Mouse (Mus musculus) stomach, embryonic 16.5 days (tissue): ENCODE results near the gene Ucp3. TPM values are rescaled to one million over a fixed set of nuclear protein-coding genes. Genes with fewer than 3 reads are reported as not detected.

Experiments
- ATAC-seq: fragments of 200-750 bp; cut with Nextera tagmentation; 2 replicates; pipeline ENCODE4 v1.8.0; 2017; ENCODE audit warnings: moderate number of reproducible peaks, moderate TSS enrichment; ENCODE audit not compliant: insufficient read depth, low FRiP score
- H3K27ac ChIP-seq: fragments of 300-500 bp; sonication (generic); 2 replicates; pipeline ENCODE4 v1.5.1; 2014; ENCODE audit warnings: low read length
- H3K27me3 ChIP-seq: fragments of 300-500 bp; sonication (generic); 2 replicates; pipeline ENCODE4 v1.6.1; 2014; ENCODE audit warnings: low read length, control low read depth, mixed read lengths; ENCODE audit not compliant: control insufficient read depth, insufficient read depth
- H3K36me3 ChIP-seq: fragments of 300-500 bp; sonication (generic); 2 replicates; pipeline ENCODE4 v1.6.1; 2014; ENCODE audit warnings: low read length; ENCODE audit not compliant: control insufficient read depth, insufficient read depth
- H3K4me1 ChIP-seq: fragments of 300-500 bp; sonication (generic); 2 replicates; pipeline ENCODE4 v1.6.1; 2014; ENCODE audit warnings: low read length, control low read depth, mixed read lengths; ENCODE audit not compliant: control insufficient read depth, insufficient read depth
- H3K4me2 ChIP-seq: fragments of 300-500 bp; sonication (generic); 2 replicates; pipeline ENCODE4 v1.6.1; 2014; ENCODE audit warnings: low read depth, low read length, mixed read lengths
- H3K4me3 ChIP-seq: fragments of 300-500 bp; sonication (generic); replicated peaks from 2 replicates; pipeline ENCODE4 v1.5.1; 2014; ENCODE audit warnings: mild to moderate bottlenecking, low read length
- H3K9ac ChIP-seq: fragments of 300-500 bp; sonication (generic); 2 replicates; pipeline ENCODE4 v1.6.1; 2014; ENCODE audit warnings: low read length
- H3K9me3 ChIP-seq: fragments of 300-500 bp; sonication (generic); replicated peaks from 2 replicates; pipeline ENCODE4 v1.6.1; 2016; ENCODE audit warnings: low read length, control low read depth; ENCODE audit not compliant: control insufficient read depth
- WGBS: fragments of 180-500 bp; shearing (Covaris S2); extraction: QIAGEN DNeasy Blood & Tissue Kit; methylation state at CpG from one replicate; pipeline ENCODE4 v1.1.7; 2014; 5-methylcytosine and 5-hydroxymethylcytosine counted together
- polyA plus RNA-seq: library from polyadenylated mRNA; unstranded; fragments of >200 nt; fragmentation: Nextera tagmentation; extraction: Ambion mirVana; gene quantifications from 2 replicates; pipeline ENCODE4 v1.2.1, GENCODE M21; 2015

The Ucp3 gene
- polyA plus RNA-seq, 1 experiment from 2014 or later = 0.10 TPM

- H3K36me3 ChIP-seq = peaks cover 19% of the 10 kb centered on the region; the same call in 1 of the 2 replicates
These were observed 14.6 kb upstream of the Ucp3 start for GRCm38 (mm10) chr7:100458153-100458552.

GRCm38 (mm10) chr7:100459862-100460261 lies 12.9 kb upstream of the Ucp3 start:
- no peak overlapping the region for H3K9ac ChIP-seq
- no peak overlapping the region for H3K4me3 ChIP-seq
- H3K27ac ChIP-seq = no peak overlapping the region
- WGBS = 95% methylated on average over 3 of the region's 3 CpGs
- no peak for ATAC-seq
- H3K9me3 ChIP-seq = no peaks in the 10 kb centered on the region
- H3K4me1 ChIP-seq = peaks cover 10% of the 10 kb centered on the region; the same call in 1 of the 2 replicates
- H3K4me2 ChIP-seq = no peak overlapping the region
- H3K36me3 ChIP-seq = peaks cover 16% of the 10 kb centered on the region; the same call in 1 of the 2 replicates
- H3K27me3 ChIP-seq = no peaks in the 10 kb centered on the region

More at GRCm38 (mm10) chr7:100458153-100458552, 14.6 kb upstream of the Ucp3 start:
- no peak overlapping the region for H3K4me2 ChIP-seq
- H3K9me3 ChIP-seq = no peaks in the 10 kb centered on the region
- H3K27me3 ChIP-seq = no peaks in the 10 kb centered on the region
- 45% methylated on average over 1 of the region's 1 CpGs for WGBS
- H3K4me3 ChIP-seq = no peak overlapping the region
- H3K27ac ChIP-seq = no peak overlapping the region
- H3K4me1 ChIP-seq = peaks cover 4% of the 10 kb centered on the region; the same call in 1 of the 2 replicates
- H3K9ac ChIP-seq = no peak overlapping the region
- peak; percentile 78; the same call in 1 of the 2 replicates for ATAC-seq

- Histone ChIP-seq H3K4me2 (no peak overlapping the region), H3K27ac (no peak overlapping the region), H3K4me3 (no peak overlapping the region), H3K36me3 (peaks cover 3% of the 10 kb centered on the region; the same call in 1 of the 2 replicates), H3K4me1 (peaks cover 26% of the 10 kb centered on the region), H3K9me3 (no peaks in the 10 kb centered on the region), H3K9ac (no peak overlapping the region), H3K27me3 (no peaks in the 10 kb centered on the region)
- ATAC-seq = no peak
- WGBS = 82% methylated on average over 6 of the region's 6 CpGs
These were observed 11.1 kb upstream of the Ucp3 start for GRCm38 (mm10) chr7:100461621-100462151.

GRCm38 (mm10) chr7:100463194-100463593 lies 9.6 kb upstream of the Ucp3 start:
- 54% methylated on average over 9 of the region's 9 CpGs for WGBS
- H3K4me2 ChIP-seq = no peak overlapping the region
- ATAC-seq = no peak
- H3K27me3 ChIP-seq = no peaks in the 10 kb centered on the region
- peak overlapping the region; percentile 25; the same call in 1 of the 2 replicates for H3K27ac ChIP-seq
- no peak overlapping the region; the same call in 1 of the 2 replicates for H3K9ac ChIP-seq
- H3K9me3 ChIP-seq = no peaks in the 10 kb centered on the region
- peaks cover 3% of the 10 kb centered on the region; the same call in 1 of the 2 replicates for H3K36me3 ChIP-seq
- no peak overlapping the region for H3K4me3 ChIP-seq
- H3K4me1 ChIP-seq = peaks cover 34% of the 10 kb centered on the region

- 0 out of 2 replicates have a peak overlapping the region, but pooled peaks have one; percentile 25 for H3K27ac ChIP-seq
- H3K9ac ChIP-seq = no peak overlapping the region
- H3K4me3 ChIP-seq = no peak overlapping the region
- peaks cover 34% of the 10 kb centered on the region for H3K4me1 ChIP-seq
- no peak for ATAC-seq
- H3K9me3 ChIP-seq = no peaks in the 10 kb centered on the region
- no peaks in the 10 kb centered on the region for H3K27me3 ChIP-seq
- H3K4me2 ChIP-seq = no peak overlapping the region
- 56% methylated on average over 10 of the region's 10 CpGs for WGBS
- peaks cover 3% of the 10 kb centered on the region; the same call in 1 of the 2 replicates for H3K36me3 ChIP-seq
These were observed 9.0 kb upstream of the Ucp3 start for GRCm38 (mm10) chr7:100463757-100464156.

- H3K27ac ChIP-seq = no peak overlapping the region
- H3K9ac ChIP-seq = no peak overlapping the region
- no peak overlapping the region for H3K4me3 ChIP-seq
- H3K27me3 ChIP-seq = no peaks in the 10 kb centered on the region
- H3K36me3 ChIP-seq = peaks cover 3% of the 10 kb centered on the region; the same call in 1 of the 2 replicates
- ATAC-seq = no peak
- H3K4me2 ChIP-seq = no peak overlapping the region
- peaks cover 34% of the 10 kb centered on the region for H3K4me1 ChIP-seq
- no peaks in the 10 kb centered on the region for H3K9me3 ChIP-seq
- 82% methylated on average over 7 of the region's 7 CpGs for WGBS
These were observed 8.5 kb upstream of the Ucp3 start for GRCm38 (mm10) chr7:100464248-100464647.

GRCm38 (mm10) chr7:100465248-100465647 lies 7.5 kb upstream of the Ucp3 start:
- H3K36me3 ChIP-seq = peaks cover 7% of the 10 kb centered on the region; the same call in 1 of the 2 replicates
- H3K27ac ChIP-seq = peak overlapping the region; percentile 86
- H3K4me1 ChIP-seq = peaks cover 34% of the 10 kb centered on the region
- H3K9ac ChIP-seq = peak overlapping the region; percentile 4; the same call in 1 of the 2 replicates
- no peaks in the 10 kb centered on the region for H3K9me3 ChIP-seq
- ATAC-seq = peak; percentile 44; the same call in 1 of the 2 replicates
- H3K4me2 ChIP-seq = peak overlapping the region; percentile 32
- H3K27me3 ChIP-seq = no peaks in the 10 kb centered on the region
- WGBS = 55% methylated on average over 4 of the region's 4 CpGs
- H3K4me3 ChIP-seq = no peak overlapping the region

GRCm38 (mm10) chr7:100465656-100466309 lies 7.0 kb upstream of the Ucp3 start:
- Histone ChIP-seq H3K27ac (peak overlapping the region; percentile 86), H3K27me3 (no peaks in the 10 kb centered on the region), H3K36me3 (peaks cover 7% of the 10 kb centered on the region; the same call in 1 of the 2 replicates), H3K9me3 (no peaks in the 10 kb centered on the region), H3K9ac (peak overlapping the region; percentile 4; the same call in 1 of the 2 replicates), H3K4me2 (peak overlapping the region; percentile 32), H3K4me1 (peaks cover 34% of the 10 kb centered on the region), H3K4me3 (no peak overlapping the region)
- ATAC-seq = peak; percentile 77
- WGBS = 34% methylated on average over 5 of the region's 5 CpGs
